Mouse (Mus musculus) CH12.LX (cell line): ENCODE results near the gene Fdxr. TPM values are rescaled to one million over a fixed set of nuclear protein-coding genes. Genes with fewer than 3 reads are reported as not detected.

Experiments used
- DNase-seq: peaks from one replicate; pipeline ENCODE4 v3.0.0-alpha.2; 2013; ENCODE audit errors: extremely low read depth
- H3K27ac ChIP-seq: 2 replicates; pipeline ENCODE4 v1.5.1; 2012; ENCODE audit warnings: low read depth, mild to moderate bottlenecking, control low read depth, moderate library complexity; ENCODE audit not compliant: insufficient read depth
- H3K27me3 ChIP-seq: replicated peaks from 2 replicates; pipeline ENCODE3; 2012; ENCODE audit warnings: inconsistent platforms
- H3K36me3 ChIP-seq, 2 experiments: replicated peaks in 1 of 2; 2 replicates each; pipeline versions ENCODE3 to v1.6.1; 2012; ENCODE audit warnings: inconsistent platforms in 1 of 2, low read length in 1 of 2, mild to moderate bottlenecking in 1 of 2, mixed read lengths in 1 of 2, moderate library complexity in 1 of 2; ENCODE audit not compliant: control insufficient read depth in 1 of 2, insufficient read depth in 1 of 2
- H3K4me1 ChIP-seq, 2 experiments: 2 replicates each; pipeline ENCODE4 v1.6.1; 2012; ENCODE audit warnings: inconsistent platforms in 1 of 2, moderate library complexity in 1 of 2; ENCODE audit not compliant: insufficient read depth in 2 of 2, control insufficient read depth in 1 of 2
- H3K4me2 ChIP-seq: 2 replicates; pipeline ENCODE4 v1.6.1; 2012; ENCODE audit warnings: low read depth, mild to moderate bottlenecking, control low read depth; ENCODE audit not compliant: poor library complexity, insufficient read depth, severe bottlenecking
- H3K4me3 ChIP-seq, 3 experiments: fragments of 150-350 bp in 1 of 3; sonication (generic) in 1 of 3; replicated peaks in 1 of 3; 2 replicates each; pipeline versions ENCODE3 to v1.5.1; 2011 to 2012; ENCODE audit warnings: low read depth in 2 of 3, low read length in 2 of 3, mild to moderate bottlenecking in 2 of 3, moderate library complexity in 2 of 3, control low read depth in 1 of 3, improper control_type of control experiment in 1 of 3, inconsistent platforms in 1 of 3, mixed read lengths in 1 of 3; ENCODE audit not compliant: poor library complexity in 1 of 3
- H3K79me2 ChIP-seq: replicated peaks from 2 replicates; pipeline ENCODE4 v1.6.1; 2012; ENCODE audit warnings: mild to moderate bottlenecking, moderate library complexity; ENCODE audit not compliant: control insufficient read depth, poor library complexity, insufficient read depth, severe bottlenecking; ENCODE audit errors: extremely low read depth
- H3K9ac ChIP-seq: 2 replicates; pipeline ENCODE4 v1.6.1; 2012; ENCODE audit warnings: low read depth, mild to moderate bottlenecking, control low read depth, moderate library complexity; ENCODE audit not compliant: insufficient read depth
- H3K9me3 ChIP-seq: replicated peaks from 2 replicates; pipeline ENCODE3; 2012; ENCODE audit warnings: low read length, inconsistent platforms, mixed read lengths
- BHLHE40 ChIP-seq: IDR thresholded peaks from 2 replicates; pipeline ENCODE4 v1.6.1; 2011; ENCODE audit warnings: mild to moderate bottlenecking, low read depth, low read length, improper control_type of control experiment
- CTCF ChIP-seq, 2 experiments: IDR thresholded peaks in 1 of 2; conservative IDR thresholded peaks in 1 of 2; 2 replicates each; pipeline ENCODE4 v1.5.1; 2011 to 2012; ENCODE audit warnings: low read depth in 2 of 2, low read length in 2 of 2, improper control_type of control experiment in 1 of 2, inconsistent platforms in 1 of 2, mild to moderate bottlenecking in 1 of 2, moderate library complexity in 1 of 2
- ELF1 ChIP-seq: IDR thresholded peaks from 2 replicates; pipeline ENCODE4 v1.6.1; 2014; ENCODE audit warnings: low read depth, mild to moderate bottlenecking, inconsistent platforms, low read length, improper control_type of control experiment
- EP300 ChIP-seq: IDR thresholded peaks from 2 replicates; pipeline ENCODE4 v1.6.1; 2011; ENCODE audit warnings: low read length, improper control_type of control experiment
- JUN ChIP-seq: IDR thresholded peaks from 2 replicates; pipeline ENCODE4 v1.6.1; 2011; ENCODE audit warnings: low read depth, mild to moderate bottlenecking, low read length, improper control_type of control experiment, moderate library complexity; ENCODE audit not compliant: insufficient read depth
- JUND ChIP-seq: conservative IDR thresholded peaks from 2 replicates; pipeline ENCODE4 v1.6.1; 2011; ENCODE audit warnings: low read depth, low read length, improper control_type of control experiment
- KAT2A ChIP-seq: IDR thresholded peaks from 2 replicates; pipeline ENCODE4 v1.6.1; 2012; ENCODE audit warnings: low read length, improper control_type of control experiment, inconsistent platforms; ENCODE audit not compliant: insufficient replicate concordance
- NELFE ChIP-seq: IDR thresholded peaks from 2 replicates; pipeline ENCODE4 v1.6.1; 2011; ENCODE audit warnings: low read depth, low read length, improper control_type of control experiment
- NRF1 ChIP-seq: IDR thresholded peaks from 2 replicates; pipeline ENCODE4 v1.6.1; 2014; ENCODE audit warnings: low read depth, mild to moderate bottlenecking, inconsistent platforms, low read length, improper control_type of control experiment, moderate library complexity
- PAX5 ChIP-seq: IDR thresholded peaks from 2 replicates; pipeline ENCODE4 v1.6.1; 2012; ENCODE audit warnings: low read length, inconsistent platforms, mixed read lengths
- POLR2A ChIP-seq: IDR thresholded peaks from 2 replicates; pipeline ENCODE4 v1.6.1; 2011; ENCODE audit warnings: low read depth, mild to moderate bottlenecking, improper control_type of control experiment, low read length
- POLR2AphosphoS2 ChIP-seq: IDR thresholded peaks from 2 replicates; pipeline ENCODE4 v1.6.1; 2011; ENCODE audit warnings: low read depth, low read length, improper control_type of control experiment
- SIN3A ChIP-seq: IDR thresholded peaks from 2 replicates; pipeline ENCODE4 v1.6.1; 2012; ENCODE audit warnings: low read length, improper control_type of control experiment, inconsistent platforms
- USF1 ChIP-seq: IDR thresholded peaks from 2 replicates; pipeline ENCODE4 v1.6.1; 2014; ENCODE audit warnings: low read depth, mild to moderate bottlenecking, inconsistent platforms, low read length, improper control_type of control experiment
- USF2 ChIP-seq: conservative IDR thresholded peaks from 2 replicates; pipeline ENCODE4 v1.6.1; 2011; ENCODE audit warnings: low read depth, low read length, improper control_type of control experiment
- ZKSCAN1 ChIP-seq: IDR thresholded peaks from 2 replicates; pipeline ENCODE4 v1.6.1; 2012; ENCODE audit warnings: low read depth, inconsistent platforms, low read length, improper control_type of control experiment, borderline replicate concordance
- ZMIZ1 ChIP-seq: IDR thresholded peaks from 2 replicates; pipeline ENCODE4 v1.6.1; 2012; ENCODE audit warnings: low read depth, mild to moderate bottlenecking, inconsistent platforms, low read length, improper control_type of control experiment
- ZNF384 ChIP-seq: IDR thresholded peaks from 2 replicates; pipeline ENCODE4 v1.6.1; 2012; ENCODE audit warnings: low read depth, low read length, improper control_type of control experiment, inconsistent platforms
- dilution Hi-C: fragments of 300-500 bp; cut with MboI; formaldehyde crosslinking; loops from 2 replicates; pipeline ENCODE4 v1.14.3; 2020; ENCODE audit warnings: low sequenced_read_pairs; ENCODE audit not compliant: extremely low pct_unique_long_range_greater_than_20kb, extremely low pct_ligation_motif_present
- in situ Hi-C: fragments of 300-500 bp; cut with MboI; formaldehyde crosslinking; loops from 3 replicates; pipeline ENCODE4 v1.14.3; 2019; ENCODE audit warnings: low sequenced_read_pairs, low pct_ligation_motif_present, low pct_unique_long_range_greater_than_20kb, mixed read lengths
- polyA plus RNA-seq: library from polyadenylated mRNA; unstranded; fragments of >175 nt; gene quantifications from 2 replicates; pipeline ENCODE4 v1.2.1, GENCODE M21; 2012; ENCODE audit warnings: low read depth; ENCODE audit not compliant: insufficient read length
- total RNA-seq, 2 experiments: library from RNA; depleted of rRNA; stranded (reverse); fragments of 300-350 nt in 1 of 2; fragments of >200 nt in 1 of 2; gene quantifications; 2 replicates each; pipeline ENCODE4 v1.2.3; 2012 to 2014

Fdxr gene
- total and polyA plus RNA-seq, 3 experiments = 43.8 to 63.3 (median 58.6) TPM

- Histone ChIP-seq H3K4me3 (no peak overlapping the region), H3K4me1 (peaks cover 0 to 6% of the 10 kb centered on the region in 2 experiments; a peak in 2 of 4 replicates)
- dilution Hi-C loops = no loop called here
- in situ Hi-C loops = no loop called here
- TF ChIP-seq POLR2A = no peak
- no peak for TF ChIP-seq USF1
- TF ChIP-seq, all 38 proteins: peak for 0
- peak; percentile 38 for DNase-seq
- Histone ChIP-seq H3K79me2 (no peaks in the 10 kb centered on the region), H3K9ac (no peak overlapping the region), H3K9me3 (no peaks in the 10 kb centered on the region), H3K27ac (no peak overlapping the region), H3K4me2 (no peak overlapping the region), H3K36me3 (peaks cover 0 to 4% of the 10 kb centered on the region in 2 experiments), H3K27me3 (peaks cover 16% of the 10 kb centered on the region)
Observed at GRCm38 (mm10) chr11:115287386-115287785, 10.5 kb upstream of the Fdxr start.

GRCm38 (mm10) chr11:115286201-115286993 lies 9.5 kb upstream of the Fdxr start:
- no peak for DNase-seq
- H3K4me3 ChIP-seq = no peak overlapping the region
- H3K4me1 ChIP-seq = peaks cover 0 to 6% of the 10 kb centered on the region in 2 experiments; a peak in 2 of 4 replicates
- dilution Hi-C loops = no loop called here
- TF ChIP-seq BHLHE40 = no peak
- TF ChIP-seq PAX5 = no peak
- no peak for TF ChIP-seq EP300
- no peak for TF ChIP-seq ZNF384
- TF ChIP-seq CTCF (conservative IDR thresholded peaks at IDR 0.05 in 1 of 2, IDR thresholded peaks at IDR 0.05 in 1 of 2; ENCODE audit: low read depth in 2 of 2, low read length in 2 of 2) = no peak
- TF ChIP-seq KAT2A = no peak
- no peak for TF ChIP-seq JUND
- TF ChIP-seq SIN3A = no peak
- no peak for TF ChIP-seq NRF1
- no peak for TF ChIP-seq ZKSCAN1
- no peak for TF ChIP-seq POLR2AphosphoS2
- TF ChIP-seq JUN = no peak
- no peak for TF ChIP-seq USF2
- TF ChIP-seq ELF1 = no peak
- TF ChIP-seq ZMIZ1 = no peak
- no peak for TF ChIP-seq NELFE
- TF ChIP-seq USF1 = no peak
- H3K4me2 ChIP-seq = no peak overlapping the region
- no peaks in the 10 kb centered on the region for H3K79me2 ChIP-seq
- no peaks in the 10 kb centered on the region for H3K9me3 ChIP-seq
- H3K27ac ChIP-seq = no peak overlapping the region
- in situ Hi-C loops = no loop called here
- peaks cover 6% of the 10 kb centered on the region for H3K27me3 ChIP-seq
- H3K36me3 ChIP-seq = peaks cover 0 to 4% of the 10 kb centered on the region in 2 experiments
- H3K9ac ChIP-seq = no peak overlapping the region
